ENCODE assay signal across 8 mouse cellular contexts in genomic region chr5:4191671-4192480, GRCm38 (mm10). TPM values are rescaled to one million over a fixed set of nuclear protein-coding genes. Genes with fewer than 3 reads are reported as not detected.
A peak's percentile ranks its signal among the peaks of the same experiment; 100 is the strongest.
DNase-seq lines count a peak whose midpoint lies in the region; ATAC-seq lines count a peak whose summit lies in the region.
"Not testable (repeated sequence)": the region's sequence is repeated elsewhere in the genome, so short reads cannot be mapped to it uniquely, and the experiment has no call there.

TSS of gene Mterf1b (plus strand) at chr5:4192367.

- not testable (repeated sequence) for H3K27me3 ChIP-seq in hindbrain, embryonic 15.5 days; limb, embryonic 11.5 days (ENCODE audit: control insufficient read depth, insufficient read depth, low read length); neural tube, embryonic 14.5 days (ENCODE audit: control insufficient read depth, insufficient read depth, low read length)

- DNase-seq in 3134 (ENCODE audit: extremely low read depth, insufficient read length, low spot score): peak; percentile 59
- peak; percentile 17 for DNase-seq in embryo, embryonic 9.5 days (ENCODE audit: extremely low spot score)
- not testable (repeated sequence) for DNase-seq in limb, embryonic 11.5 days (ENCODE audit: low spot score)

- peak within 1 kb of the TSS; percentile 45 for H3K4me3 ChIP-seq in hindbrain, embryonic 15.5 days
- H3K4me3 ChIP-seq in limb, embryonic 11.5 days (ENCODE audit: low read depth, low read length): peak within 1 kb of the TSS; percentile 32
- H3K4me3 ChIP-seq in neural tube, embryonic 14.5 days (ENCODE audit: low read depth, low read length): peak within 1 kb of the TSS; percentile 29

- H3K27ac ChIP-seq in hindbrain, embryonic 15.5 days (replicated peaks): peak within 1 kb of the TSS; percentile 57; the same call in 1 of the 2 replicates
- H3K27ac ChIP-seq in limb, embryonic 11.5 days (replicated peaks; ENCODE audit: low read depth, low read length); neural tube, embryonic 14.5 days (ENCODE audit: low read depth, low read length): not testable (repeated sequence)

- peaks cover 10% of the 10 kb centered on the region; the same call in 1 of the 2 replicates for H3K4me1 ChIP-seq in hindbrain, embryonic 15.5 days (replicated peaks)
- H3K4me1 ChIP-seq in limb, embryonic 11.5 days (ENCODE audit: control insufficient read depth, insufficient read depth, low read length); neural tube, embryonic 14.5 days (ENCODE audit: control insufficient read depth, insufficient read depth, low read length): not testable (repeated sequence)

- H3K36me3 ChIP-seq in hindbrain, embryonic 15.5 days; limb, embryonic 11.5 days (ENCODE audit: control insufficient read depth, insufficient read depth, low read length); neural tube, embryonic 14.5 days (ENCODE audit: control insufficient read depth, insufficient read depth, low read length): not testable (repeated sequence)

- peak within 1 kb of the TSS; percentile 79 for H3K4me2 ChIP-seq in hindbrain, embryonic 15.5 days
- peak within 1 kb of the TSS; percentile 36 for H3K4me2 ChIP-seq in limb, embryonic 11.5 days (ENCODE audit: low read depth, severe bottlenecking)
- H3K4me2 ChIP-seq in neural tube, embryonic 14.5 days (ENCODE audit: low read depth, low read length): peak within 1 kb of the TSS; percentile 79

- H3K9me3 ChIP-seq in hindbrain, embryonic 15.5 days; limb, embryonic 11.5 days (ENCODE audit: control insufficient read depth, low read length); neural tube, embryonic 14.5 days (ENCODE audit: control insufficient read depth, low read length): not testable (repeated sequence)

- ATAC-seq in activated CD4-positive, CD25-positive, alpha-beta regulatory T cell, adult 4 months: peak; percentile 99
- peak; percentile 100 for ATAC-seq in frontal cortex, adult (ENCODE audit: low TSS enrichment)
- peak; percentile 99 for ATAC-seq in hindbrain, embryonic 15.5 days (ENCODE audit: low FRiP score, low read depth)
- ATAC-seq in limb, embryonic 11.5 days (ENCODE audit: insufficient number of reproducible peaks, low FRiP score, low TSS enrichment, low read depth): peak; percentile 94
- ATAC-seq in megakaryocyte, adult 5-6 weeks (ENCODE audit: poor library complexity, severe bottlenecking): peak; percentile 99
- peak; percentile 99 for ATAC-seq in neural tube, embryonic 14.5 days (ENCODE audit: low read depth)

- WGBS in hindbrain, embryonic 15.5 days: 57% methylated on average over 12 of the region's 37 CpGs
- WGBS in limb, embryonic 11.5 days: 64% methylated on average over 11 of the region's 37 CpGs
- WGBS in neural tube, embryonic 14.5 days: 65% methylated on average over 11 of the region's 37 CpGs

- peak within 1 kb of the TSS; percentile 45 for H3K9ac ChIP-seq in hindbrain, embryonic 15.5 days
- H3K9ac ChIP-seq in limb, embryonic 11.5 days (ENCODE audit: low read length): not testable (repeated sequence)
- H3K9ac ChIP-seq in neural tube, embryonic 14.5 days (replicated peaks; ENCODE audit: low read depth, low read length): peak within 1 kb of the TSS; percentile 39; the same call in 1 of the 2 replicates

RNA-seq across cellular contexts. Expression of gene Mterf1b, which starts in this region (rescaled TPM):
- 10 to 100 TPM; 10.2 to 14.2 TPM for polyA plus RNA-seq in activated CD4-positive, CD25-positive, alpha-beta regulatory T cell, adult 4 months (2017; shearing (Covaris generic))
- 1.9 and 3.1 TPM in 2 replicates for polyA plus RNA-seq in hindbrain, embryonic 15.5 days (2015; fragmentation: Nextera tagmentation; extraction: Ambion mirVana)
- polyA plus RNA-seq in limb, embryonic 11.5 days (2014; fragmentation: Nextera tagmentation; extraction: Ambion mirVana): 3.5 and 4.2 TPM in 2 replicates
- total RNA-seq in megakaryocyte, adult 5-6 weeks (2015): 1.4 and 5.0 TPM in 2 replicates
- 0.98 and 2.8 TPM in 2 replicates for total RNA-seq in megakaryocyte, adult 5-6 weeks (2017)
- polyA plus RNA-seq in neural tube, embryonic 14.5 days (2014; fragmentation: Nextera tagmentation; extraction: Ambion mirVana): 2.6 and 3.2 TPM in 2 replicates
